13 mouse cellular contexts compared by ENCODE assay signal in the genomic region with DNA sequence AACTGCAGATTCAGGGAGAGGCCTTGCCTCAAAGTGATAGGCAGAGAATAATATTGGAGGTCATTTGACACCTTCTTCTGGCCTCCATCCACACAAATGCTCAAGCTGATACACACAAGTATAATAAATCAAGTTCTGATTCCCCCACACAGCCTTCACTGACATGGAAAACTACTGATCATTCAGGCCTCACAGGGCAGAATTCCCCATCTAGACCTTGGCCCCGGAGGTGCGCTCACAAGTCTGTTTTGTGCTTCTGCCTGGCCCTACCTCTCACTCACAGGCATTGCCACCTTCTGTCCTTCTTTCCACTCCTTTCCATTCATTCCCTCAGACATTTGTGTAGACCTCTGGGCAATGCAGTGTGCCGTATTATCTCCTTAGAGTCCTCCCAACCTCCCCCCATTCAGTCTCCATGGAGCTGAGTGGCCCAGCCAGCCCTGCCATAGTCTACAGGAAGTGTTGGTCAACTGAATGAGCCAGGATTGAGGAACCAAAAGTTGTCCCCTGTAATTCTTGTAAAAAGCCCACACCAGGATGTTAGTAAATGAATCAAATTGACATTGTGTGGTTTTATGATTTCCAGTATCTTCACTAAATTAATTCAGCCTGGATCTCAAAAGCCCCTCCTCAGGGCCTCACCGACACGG.
"Had no signal": no experiment of that assay in that cellular context is flagged by ENCODE, and none has a peak within 500 bp of the region (broad histone marks: within the 10 kb centered on the region; RNA-seq: fewer than 3 reads in every experiment).

No protein-coding gene starts in this region.

- H3K4me3 ChIP-seq: limb, embryonic 12.5 days; liver, embryonic 13.5 days; lung, embryonic 15.5 days; midbrain, embryonic 13.5 days had no signal

- H3K4me2 ChIP-seq: limb, embryonic 12.5 days; liver, embryonic 13.5 days; lung, embryonic 15.5 days; midbrain, embryonic 13.5 days had no signal

- H3K27ac ChIP-seq: kidney, postnatal 0 days; limb, embryonic 12.5 days; liver, embryonic 13.5 days; lung, embryonic 15.5 days; macrophage; midbrain, embryonic 13.5 days had no signal

- DNase-seq: layer of hippocampus, adult 9-11 months; liver; liver, embryonic 13.5 days; liver, postnatal 0 days; lung, postnatal 14 days; right cerebral cortex, adult 18-20 months; thymus, adult 18-20 months; thymus, postnatal 14 days had no signal

- H3K4me1 ChIP-seq: liver, embryonic 13.5 days; lung, embryonic 15.5 days had no signal

- H3K27me3 ChIP-seq: limb, embryonic 12.5 days; liver, embryonic 13.5 days; lung, embryonic 15.5 days; midbrain, embryonic 13.5 days had no signal

- H3K9me3 ChIP-seq: limb, embryonic 12.5 days; liver, embryonic 13.5 days; lung, embryonic 15.5 days; midbrain, embryonic 13.5 days had no signal

- H3K9ac ChIP-seq: limb, embryonic 12.5 days; liver, embryonic 13.5 days; liver, postnatal 0 days; lung, embryonic 15.5 days; midbrain, embryonic 13.5 days had no signal

- ATAC-seq: liver, postnatal 0 days; midbrain, embryonic 13.5 days had no signal

- H3K36me3 ChIP-seq: lung, embryonic 15.5 days; midbrain, embryonic 13.5 days had no signal
